Mouse (Mus musculus) heart, postnatal 0 days (tissue): Measurements from ENCODE around the gene Mecom. TPM values are rescaled to one million over a fixed set of nuclear protein-coding genes. Genes with fewer than 3 reads are reported as not detected.

Source experiments
- ATAC-seq: fragments of 200-750 bp; cut with Nextera tagmentation; 2 replicates; pipeline ENCODE4 v1.8.0; 2017; ENCODE audit warnings: low read depth, moderate number of reproducible peaks, moderate library complexity; ENCODE audit not compliant: insufficient read depth
- DNase-seq: peaks from one replicate; pipeline ENCODE4 v3.0.0-alpha.2; 2016; ENCODE audit warnings: low spot score
- H3K27ac ChIP-seq: fragments of 300-500 bp; sonication (generic); 2 replicates; pipeline ENCODE4 v1.5.1; 2014; ENCODE audit warnings: low read depth, mild to moderate bottlenecking
- H3K27me3 ChIP-seq: fragments of 300-500 bp; sonication (generic); 2 replicates; pipeline ENCODE4 v1.6.1; 2014; ENCODE audit warnings: low read length, mixed read lengths; ENCODE audit not compliant: control insufficient read depth, insufficient read depth
- H3K36me3 ChIP-seq: fragments of 300-500 bp; sonication (generic); replicated peaks from 2 replicates; pipeline ENCODE4 v1.6.1; 2014; ENCODE audit warnings: low read length, mixed read lengths; ENCODE audit not compliant: control insufficient read depth, insufficient read depth
- H3K4me1 ChIP-seq: fragments of 300-500 bp; sonication (generic); 2 replicates; pipeline ENCODE4 v1.6.1; 2014; ENCODE audit warnings: antibody characterized with exemption; ENCODE audit not compliant: control insufficient read depth, insufficient read depth
- H3K4me2 ChIP-seq: fragments of 300-500 bp; sonication (generic); 2 replicates; pipeline ENCODE4 v1.6.1; 2014; ENCODE audit warnings: low read depth, mild to moderate bottlenecking, low read length, moderate library complexity
- H3K4me3 ChIP-seq: fragments of 300-500 bp; sonication (generic); 2 replicates; pipeline ENCODE4 v1.5.1; 2014; ENCODE audit warnings: low read depth, low read length
- H3K9ac ChIP-seq: fragments of 300-500 bp; sonication (generic); replicated peaks from 2 replicates; pipeline ENCODE4 v1.6.1; 2014; ENCODE audit warnings: low read depth, low read length, mixed read lengths
- H3K9me3 ChIP-seq: fragments of 300-500 bp; sonication (generic); replicated peaks from 2 replicates; pipeline ENCODE4 v1.6.1; 2016; ENCODE audit warnings: low read length; ENCODE audit not compliant: control insufficient read depth
- CTCF ChIP-seq: IDR thresholded peaks from 2 replicates; pipeline ENCODE4 v1.5.1; 2016; ENCODE audit warnings: antibody characterized with exemption, control low read depth, low read depth
- EP300 ChIP-seq: IDR thresholded peaks from 2 replicates; pipeline ENCODE4 v1.6.1; 2016; ENCODE audit warnings: antibody characterized with exemption, low read depth
- WGBS: fragments of 180-500 bp; shearing (Covaris S2); extraction: QIAGEN DNeasy Blood & Tissue Kit; methylation state at CpG from one replicate; pipeline ENCODE4 v1.1.7; 2014; 5-methylcytosine and 5-hydroxymethylcytosine counted together
- polyA plus RNA-seq: library from polyadenylated mRNA; unstranded; fragments of >200 nt; fragmentation: Nextera tagmentation; extraction: Ambion mirVana; gene quantifications from 2 replicates; pipeline ENCODE4 v1.2.1, GENCODE M21; 2015
- total RNA-seq: library from RNA; depleted of rRNA; stranded (reverse); fragments of >200 nt; gene quantifications from 2 replicates; pipeline ENCODE4 v1.2.3, GENCODE M21; 2014; ENCODE audit warnings: low replicate concordance

The Mecom gene
- total and polyA plus RNA-seq, 2 experiments from 2014 or later = 8.5 to 18.9 TPM

GRCm38 (mm10) chr3:30118594-30119297 lies 429.1 kb downstream of the Mecom start:
- Histone ChIP-seq H3K4me1 (no peaks in the 10 kb centered on the region), H3K27me3 (no peaks in the 10 kb centered on the region), H3K9me3 (no peaks in the 10 kb centered on the region), H3K36me3 (no peaks in the 10 kb centered on the region), H3K4me2 (no peak overlapping the region), H3K27ac (no peak overlapping the region), H3K4me3 (no peak overlapping the region), H3K9ac (no peak overlapping the region)
- ATAC-seq (no peak), DNase-seq (no peak)
- TF ChIP-seq EP300 (no peak), CTCF (no peak)
- WGBS = 69% methylated on average over 7 of the region's 7 CpGs

DNA sequence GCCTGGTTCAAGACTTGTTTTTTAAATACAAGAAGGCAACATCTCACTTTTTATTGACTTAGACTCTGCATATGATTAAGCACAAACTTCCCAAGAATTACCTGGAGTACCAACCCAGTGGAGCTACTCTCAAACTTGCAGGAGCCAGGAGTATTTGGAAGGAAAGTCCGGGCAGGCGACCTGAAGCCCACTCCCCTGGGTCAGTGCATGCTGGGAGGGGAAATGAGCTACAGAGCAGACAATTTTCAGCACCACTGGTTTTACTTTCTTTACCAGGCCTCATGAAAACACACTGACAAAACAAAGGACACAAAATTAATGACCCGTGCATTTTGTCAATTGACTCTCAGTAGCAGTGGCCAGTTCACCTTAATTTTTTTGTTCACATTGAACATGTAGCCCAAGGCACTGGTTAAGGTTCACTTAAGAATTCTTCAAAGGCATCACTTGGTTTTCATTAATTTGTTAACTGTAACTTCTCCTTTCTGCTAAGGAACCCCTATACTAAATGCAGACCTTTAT lies 434.5 kb downstream of the Mecom start:
- H3K36me3 ChIP-seq = no peaks in the 10 kb centered on the region
- H3K4me1 ChIP-seq = no peaks in the 10 kb centered on the region
- DNase-seq = no peak
- no peak overlapping the region for H3K9ac ChIP-seq
- H3K27me3 ChIP-seq = no peaks in the 10 kb centered on the region
- TF ChIP-seq CTCF = no peak
- TF ChIP-seq EP300 = no peak
- ATAC-seq = no peak
- no peak overlapping the region for H3K27ac ChIP-seq
- no peak overlapping the region for H3K4me2 ChIP-seq
- no peak overlapping the region for H3K4me3 ChIP-seq
- H3K9me3 ChIP-seq = no peaks in the 10 kb centered on the region
- WGBS = 78% methylated on average over 3 of the region's 3 CpGs

DNA sequence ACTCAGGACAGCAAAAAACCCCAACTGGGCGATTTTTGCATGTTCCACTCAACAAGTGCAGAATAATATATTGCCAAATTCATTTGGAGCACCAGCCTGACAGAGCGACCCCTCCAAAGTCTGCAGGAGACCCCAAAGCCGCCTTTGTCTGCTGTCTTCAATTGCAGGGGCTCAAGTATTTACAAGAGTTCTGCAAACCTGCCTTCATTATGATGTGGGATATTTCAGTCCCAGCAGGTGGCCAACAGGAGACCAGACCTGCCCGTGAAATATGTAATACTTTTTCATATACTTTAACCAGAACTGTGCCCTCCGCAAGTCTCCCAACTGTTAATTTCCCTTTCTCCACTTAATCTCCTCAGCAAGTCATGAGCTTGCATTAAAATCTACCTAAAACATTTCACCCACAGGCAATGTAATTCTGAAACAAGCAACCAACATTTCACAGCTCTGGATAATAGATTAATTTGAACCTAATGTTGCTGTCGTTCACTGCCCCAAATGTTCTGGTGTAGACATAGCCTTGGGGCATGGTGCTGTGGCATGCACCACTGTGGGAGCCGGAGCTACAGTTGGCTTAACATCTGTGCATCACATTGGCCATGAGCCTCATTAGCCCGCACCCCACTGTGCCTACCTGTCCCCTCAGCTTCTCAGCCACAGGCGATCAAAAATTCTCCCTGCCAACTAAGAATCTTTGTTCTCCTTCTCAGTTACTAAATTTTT lies 439.7 kb downstream of the Mecom start:
- no peaks in the 10 kb centered on the region for H3K36me3 ChIP-seq
- no peak overlapping the region for H3K27ac ChIP-seq
- TF ChIP-seq EP300 = no peak
- TF ChIP-seq CTCF = no peak
- H3K27me3 ChIP-seq = no peaks in the 10 kb centered on the region
- ATAC-seq = no peak
- H3K4me2 ChIP-seq = no peak overlapping the region
- no peak overlapping the region for H3K4me3 ChIP-seq
- no peaks in the 10 kb centered on the region for H3K4me1 ChIP-seq
- no peaks in the 10 kb centered on the region for H3K9me3 ChIP-seq
- 76% methylated on average over 9 of the region's 9 CpGs for WGBS
- H3K9ac ChIP-seq = no peak overlapping the region
- no peak for DNase-seq

GRCm38 (mm10) chr3:30106481-30106880 lies 441.3 kb downstream of the Mecom start:
- Histone ChIP-seq H3K27ac (peak overlapping the region; percentile 74), H3K4me3 (peak overlapping the region; percentile 29), H3K36me3 (no peaks in the 10 kb centered on the region), H3K4me1 (no peaks in the 10 kb centered on the region), H3K9me3 (no peaks in the 10 kb centered on the region), H3K4me2 (peak overlapping the region; percentile 62), H3K27me3 (no peaks in the 10 kb centered on the region), H3K9ac (0 out of 2 replicates have a peak overlapping the region, but pooled peaks have one; percentile 30)
- no peak for TF ChIP-seq CTCF
- no peak for TF ChIP-seq EP300
- DNase-seq (no peak), ATAC-seq (peak; percentile 60)
- WGBS = 25% methylated on average over 18 of the region's 18 CpGs

DNA sequence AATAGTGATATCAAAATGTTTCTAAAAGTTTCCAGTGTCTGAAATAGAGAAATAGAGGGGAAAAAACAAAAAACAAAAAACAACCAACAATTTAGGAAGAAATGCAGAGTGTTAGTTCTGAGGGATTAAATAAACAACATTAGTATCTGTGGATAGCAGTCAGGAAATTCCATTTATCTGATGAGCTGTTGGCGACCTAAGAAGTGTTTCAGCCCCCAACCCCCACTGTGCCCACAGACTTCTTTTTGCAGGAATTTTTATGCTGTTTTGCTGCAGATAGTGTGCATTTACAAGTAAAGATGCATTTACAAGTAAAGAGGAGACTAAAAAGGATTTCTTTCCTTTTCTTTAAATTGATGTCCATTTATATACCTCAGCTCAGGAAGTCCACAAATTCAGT lies 441.9 kb downstream of the Mecom start:
- no peak for TF ChIP-seq CTCF
- no peak; the same call in 1 of the 2 replicates for TF ChIP-seq EP300
- WGBS = 36% methylated on average over 1 of the region's 1 CpGs
- Histone ChIP-seq H3K27ac (peak overlapping the region; percentile 74), H3K36me3 (no peaks in the 10 kb centered on the region), H3K9ac (no peak overlapping the region), H3K4me3 (peak overlapping the region; percentile 29; the same call in 1 of the 2 replicates), H3K4me1 (no peaks in the 10 kb centered on the region), H3K27me3 (no peaks in the 10 kb centered on the region), H3K9me3 (no peaks in the 10 kb centered on the region), H3K4me2 (peak overlapping the region; percentile 62)
- ATAC-seq (no peak), DNase-seq (peak; percentile 55)
